Mouse (Mus musculus) liver, postnatal 0 days (tissue): ENCODE data around the gene Kdm1a.

Experiments used
- CTCF ChIP-seq: sonication (generic); IDR thresholded peaks from 2 replicates; pipeline ENCODE4 v1.5.1; 2016; ENCODE audit warnings: antibody characterized with exemption, low read depth
- EP300 ChIP-seq: IDR thresholded peaks from 2 replicates; pipeline ENCODE4 v1.6.1; 2016; ENCODE audit warnings: antibody characterized with exemption, low read depth, mild to moderate bottlenecking

GRCm38 (mm10) chr4:136613657-136614056 lies 11.1 kb upstream of the Kdm1a start:
- no peak for TF ChIP-seq EP300
- no peak for TF ChIP-seq CTCF
